Mouse (Mus musculus): ENCODE measurements around the gene Trafd1. TPM values are rescaled to one million over a fixed set of nuclear protein-coding genes. Genes with fewer than 3 reads are reported as not detected.

The Trafd1 gene
- polyA plus RNA-seq, 1 experiment: 34.2 TPM

DNA sequence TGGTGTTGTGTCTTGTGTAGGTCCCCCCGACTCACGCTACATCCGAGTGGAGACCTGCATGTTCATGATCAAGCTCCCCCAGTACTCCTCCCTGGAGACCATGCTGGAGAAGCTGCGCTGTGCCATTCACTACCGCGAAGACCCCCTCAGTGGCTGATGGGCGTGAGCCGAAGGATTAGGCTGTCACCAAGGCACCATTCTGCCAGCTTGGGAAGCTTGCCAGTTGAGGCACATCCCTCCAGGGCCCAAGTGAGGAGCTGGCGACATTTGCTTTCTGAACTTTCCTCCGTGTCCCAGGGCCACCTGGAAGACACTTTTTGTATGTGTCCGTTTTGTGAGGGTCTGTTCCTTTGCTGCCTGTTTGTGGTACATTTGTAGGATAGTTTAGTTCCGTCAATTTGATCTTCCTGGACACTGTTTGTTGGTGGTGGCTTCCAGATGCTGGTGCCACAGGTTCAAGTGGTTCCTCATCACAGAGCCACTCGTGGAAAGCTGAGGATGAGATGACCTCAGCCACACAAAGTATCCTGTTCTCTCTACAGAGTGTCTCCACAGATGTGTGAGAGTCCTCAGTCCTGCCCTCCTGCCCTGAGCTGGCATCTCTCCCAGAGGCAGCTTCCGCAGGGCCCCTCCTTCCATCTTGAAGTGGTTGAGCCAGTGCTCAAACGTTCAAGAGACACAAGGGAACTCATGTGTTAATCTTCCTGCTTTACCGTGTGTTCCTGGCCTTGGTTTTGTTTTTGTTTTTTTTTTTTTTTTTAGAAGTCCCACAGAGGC, 18.8 kb downstream of the Trafd1 start:
- TF ChIP-seq FLI1 (IDR thresholded peaks at IDR 0.05; ENCODE audit: low read length) (no peak), GATA1 (IDR thresholded peaks at IDR 0.05; ENCODE audit: borderline replicate concordance, low read length) (no peak)
- H3K9me3 ChIP-seq: no peaks in the 10 kb centered on the region
- no peaks in the 10 kb centered on the region for H3K27me3 ChIP-seq (replicated peaks)
- H3K4me1 ChIP-seq: peaks cover 8% of the 10 kb centered on the region; the same call in 1 of the 2 replicates
- H3K4me3 ChIP-seq (replicated peaks): no peak overlapping the region
- peaks cover 97% of the 10 kb centered on the region for H3K36me3 ChIP-seq (replicated peaks; ENCODE audit: low read length)

DNA sequence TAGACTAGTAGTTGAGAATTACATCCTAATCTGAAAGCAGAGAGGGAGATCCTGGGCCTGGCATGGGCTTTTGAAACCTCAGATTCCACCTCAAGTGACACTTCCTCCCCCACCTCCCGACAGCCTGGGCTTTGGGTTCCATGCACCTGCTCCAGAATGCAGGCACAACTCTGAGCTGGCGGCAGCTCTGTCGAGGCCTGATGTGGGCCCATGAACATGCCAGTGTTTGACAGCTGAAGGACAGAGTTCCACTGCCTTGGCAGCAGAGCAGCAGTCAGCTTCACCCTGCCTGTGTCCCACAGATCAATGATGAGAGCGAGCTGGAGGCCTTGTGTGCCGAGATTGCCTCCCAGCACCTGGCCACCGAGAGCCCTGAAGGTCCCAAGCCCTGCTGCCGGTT, 22.0 kb downstream of the Trafd1 start:
- no peaks in the 10 kb centered on the region for H3K27me3 ChIP-seq (replicated peaks)
- peaks cover 100% of the 10 kb centered on the region for H3K36me3 ChIP-seq (replicated peaks; ENCODE audit: low read length)
- no peak for TF ChIP-seq GATA1 (IDR thresholded peaks at IDR 0.05; ENCODE audit: borderline replicate concordance, low read length)
- no peak for TF ChIP-seq FLI1 (IDR thresholded peaks at IDR 0.05; ENCODE audit: low read length)
- H3K9me3 ChIP-seq: no peaks in the 10 kb centered on the region
- peaks cover 5% of the 10 kb centered on the region; the same call in 1 of the 2 replicates for H3K4me1 ChIP-seq
- no peak overlapping the region for H3K4me3 ChIP-seq (replicated peaks)

DNA sequence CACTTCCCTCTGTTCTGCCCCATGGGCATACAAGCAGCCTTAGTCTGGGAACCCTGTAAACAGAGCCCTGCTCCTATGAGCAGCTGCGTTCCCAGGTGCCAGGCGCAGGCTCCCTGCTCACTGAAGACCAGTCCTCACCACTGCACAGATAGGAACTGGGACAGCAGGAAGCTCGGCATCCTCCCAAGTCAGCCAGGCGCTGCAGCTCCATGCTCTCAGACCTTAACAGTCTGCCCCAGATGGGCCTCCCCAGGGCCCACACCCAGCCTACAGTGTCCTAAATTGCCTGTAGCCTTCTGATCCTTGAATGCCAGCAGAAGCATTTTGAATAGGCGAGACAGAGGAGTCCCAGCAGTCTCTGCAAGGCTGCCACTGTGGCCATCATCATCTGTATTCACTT, 23.7 kb downstream of the Trafd1 start:
- Histone ChIP-seq H3K4me3 (replicated peaks) (no peak overlapping the region), H3K27me3 (replicated peaks) (no peaks in the 10 kb centered on the region), H3K9me3 (no peaks in the 10 kb centered on the region), H3K36me3 (replicated peaks; ENCODE audit: low read length) (peaks cover 100% of the 10 kb centered on the region), H3K4me1 (peaks cover 5% of the 10 kb centered on the region; the same call in 1 of the 2 replicates)
- TF ChIP-seq FLI1 (IDR thresholded peaks at IDR 0.05; ENCODE audit: low read length) (no peak), GATA1 (IDR thresholded peaks at IDR 0.05; ENCODE audit: borderline replicate concordance, low read length) (no peak)

DNA sequence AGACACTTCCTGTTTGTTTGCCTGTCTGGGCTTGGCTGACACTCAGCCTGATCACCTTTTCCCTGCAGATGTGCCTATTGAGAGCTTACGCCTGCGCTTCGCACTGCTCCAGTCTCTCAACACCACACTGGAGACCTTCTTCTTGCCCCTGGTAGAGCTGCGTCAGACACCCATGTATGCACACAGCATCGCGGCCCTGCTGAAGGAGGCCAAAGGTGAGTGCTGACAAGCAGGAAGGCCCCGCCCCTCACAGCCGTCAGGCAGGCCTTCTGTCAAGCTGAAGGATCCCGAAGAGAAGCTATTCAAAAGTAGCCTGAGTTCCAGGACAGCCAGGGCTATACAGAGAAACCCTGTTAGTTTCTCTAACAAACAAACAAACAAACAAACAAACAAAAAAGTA, 26.2 kb downstream of the Trafd1 start:
- Histone ChIP-seq H3K9me3 (no peaks in the 10 kb centered on the region), H3K27me3 (replicated peaks) (no peaks in the 10 kb centered on the region), H3K36me3 (replicated peaks; ENCODE audit: low read length) (peaks cover 100% of the 10 kb centered on the region), H3K4me3 (replicated peaks) (no peak overlapping the region), H3K4me1 (no peaks in the 10 kb centered on the region; the same call in 1 of the 2 replicates)
- no peak for TF ChIP-seq GATA1 (IDR thresholded peaks at IDR 0.05; ENCODE audit: borderline replicate concordance, low read length)
- TF ChIP-seq FLI1 (IDR thresholded peaks at IDR 0.05; ENCODE audit: low read length): no peak

DNA sequence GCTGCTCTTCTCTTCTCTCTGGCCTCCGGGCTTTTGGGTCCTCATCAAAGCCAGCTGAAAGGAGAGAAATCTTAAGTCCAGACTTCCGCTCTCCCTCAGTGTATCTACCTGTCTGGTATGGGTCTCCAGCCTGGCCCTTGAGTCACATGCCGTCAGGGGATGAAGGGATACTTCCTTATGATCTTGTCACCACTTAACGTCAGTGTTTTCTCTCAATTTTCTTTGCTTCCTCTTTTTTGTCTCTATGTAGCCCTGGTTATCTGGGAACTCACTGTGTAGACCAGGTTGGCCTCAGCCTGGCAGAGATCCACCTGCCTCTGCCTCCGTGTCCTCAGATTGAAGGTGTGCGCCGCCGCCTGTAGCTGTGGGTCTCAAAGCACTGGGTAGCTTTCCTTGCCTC, 41.4 kb downstream of the Trafd1 start:
- peaks cover 98% of the 10 kb centered on the region for H3K36me3 ChIP-seq (replicated peaks; ENCODE audit: low read length)
- no peak for TF ChIP-seq FLI1 (IDR thresholded peaks at IDR 0.05; ENCODE audit: low read length)
- no peak for TF ChIP-seq GATA1 (IDR thresholded peaks at IDR 0.05; ENCODE audit: borderline replicate concordance, low read length)
- no peaks in the 10 kb centered on the region for H3K9me3 ChIP-seq
- peaks cover 44% of the 10 kb centered on the region for H3K4me1 ChIP-seq
- no peak overlapping the region for H3K4me3 ChIP-seq (replicated peaks)
- no peaks in the 10 kb centered on the region for H3K27me3 ChIP-seq (replicated peaks)

DNA sequence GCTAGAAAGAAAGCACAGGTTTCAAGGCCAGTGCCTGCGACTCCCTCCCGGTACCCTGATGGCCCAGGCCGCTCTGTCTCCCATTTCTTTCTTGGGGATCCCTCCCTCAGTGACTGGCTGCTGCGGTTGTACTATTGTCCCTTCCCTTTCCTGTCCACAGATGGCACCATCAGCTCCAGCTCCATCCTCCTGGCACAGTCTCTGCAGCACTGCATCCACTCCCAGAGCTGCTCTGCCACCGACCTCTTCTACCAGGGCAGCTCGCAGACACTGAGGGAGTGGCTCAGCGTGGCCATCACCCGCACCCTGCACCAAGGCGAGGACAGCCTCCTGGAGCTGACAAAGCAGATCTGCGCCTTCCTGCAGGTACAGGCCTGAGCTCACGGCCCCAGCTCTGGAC, 42.9 kb downstream of the Trafd1 start:
- Histone ChIP-seq H3K4me1 (peaks cover 51% of the 10 kb centered on the region), H3K36me3 (replicated peaks; ENCODE audit: low read length) (peaks cover 96% of the 10 kb centered on the region), H3K9me3 (no peaks in the 10 kb centered on the region), H3K27me3 (replicated peaks) (no peaks in the 10 kb centered on the region), H3K4me3 (replicated peaks) (peak overlapping the region; percentile 40)
- TF ChIP-seq FLI1 (IDR thresholded peaks at IDR 0.05; ENCODE audit: low read length): no peak
- TF ChIP-seq GATA1 (IDR thresholded peaks at IDR 0.05; ENCODE audit: borderline replicate concordance, low read length): no peak

DNA sequence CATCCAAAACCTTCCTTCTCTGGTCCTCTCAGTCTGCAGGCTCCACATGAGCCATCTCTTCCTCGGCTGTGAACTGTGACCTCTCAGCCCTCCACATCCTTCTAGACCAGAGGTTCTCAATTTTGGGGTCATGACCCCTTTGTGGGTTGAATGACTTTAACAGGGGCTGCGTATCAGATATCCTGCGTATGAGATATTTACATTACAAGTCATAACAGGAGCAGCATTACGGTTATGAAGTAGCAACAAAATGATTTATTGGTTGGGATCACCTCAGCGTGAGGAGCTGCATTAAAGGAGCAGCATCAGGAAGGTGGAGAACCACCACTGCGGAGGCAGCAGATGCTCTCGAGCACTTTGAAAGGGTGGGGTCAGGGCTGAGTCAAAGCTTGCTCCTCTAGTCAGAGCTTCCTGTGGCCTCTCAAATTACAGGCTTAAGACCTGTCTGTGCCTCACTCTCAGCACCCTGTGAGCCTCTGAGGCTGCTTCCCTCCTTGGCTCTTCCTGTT, 44.4 kb downstream of the Trafd1 start:
- Histone ChIP-seq H3K36me3 (replicated peaks; ENCODE audit: low read length) (peaks cover 98% of the 10 kb centered on the region), H3K9me3 (no peaks in the 10 kb centered on the region), H3K27me3 (replicated peaks) (no peaks in the 10 kb centered on the region), H3K4me3 (replicated peaks) (no peak overlapping the region), H3K4me1 (peaks cover 51% of the 10 kb centered on the region)
- TF ChIP-seq FLI1 (IDR thresholded peaks at IDR 0.05; ENCODE audit: low read length) (no peak), GATA1 (IDR thresholded peaks at IDR 0.05; ENCODE audit: borderline replicate concordance, low read length) (no peak)

DNA sequence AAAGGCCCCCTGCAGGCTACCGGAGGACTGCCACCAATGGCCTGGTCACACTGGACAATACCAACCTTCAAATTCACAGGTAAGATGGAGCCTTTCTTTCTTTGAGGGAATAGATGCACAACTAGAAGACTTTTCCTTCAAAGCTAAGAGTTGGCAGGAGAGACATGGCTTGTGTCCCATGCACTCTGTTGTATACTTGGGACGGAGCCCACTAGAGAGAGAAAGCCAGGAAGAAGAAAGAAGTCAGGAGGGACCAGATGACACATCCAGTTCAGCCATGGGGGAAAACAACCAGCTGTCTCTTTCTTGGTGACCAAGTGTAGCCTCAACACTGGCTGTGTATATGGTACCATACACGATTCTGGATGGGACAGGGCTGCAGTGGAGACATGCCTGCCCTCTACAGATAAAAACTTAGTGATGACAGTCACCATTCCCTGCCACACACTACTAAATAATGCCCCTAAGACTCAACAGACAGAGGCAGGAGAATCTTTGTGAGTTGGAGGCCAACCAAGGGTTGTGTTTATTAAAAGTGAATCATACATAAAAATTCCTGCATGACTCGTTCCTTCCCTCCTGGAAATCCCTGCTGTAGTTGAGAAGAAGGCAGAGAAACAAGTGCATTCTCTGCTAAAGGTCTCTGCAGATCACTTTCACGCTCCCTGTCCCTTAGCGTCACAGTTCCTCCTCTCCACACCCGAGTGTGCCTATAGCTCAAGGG, 45.8 kb downstream of the Trafd1 start:
- H3K27me3 ChIP-seq (replicated peaks): no peaks in the 10 kb centered on the region
- no peaks in the 10 kb centered on the region for H3K9me3 ChIP-seq
- H3K4me1 ChIP-seq: peaks cover 59% of the 10 kb centered on the region
- no peak overlapping the region for H3K4me3 ChIP-seq (replicated peaks)
- peaks cover 98% of the 10 kb centered on the region for H3K36me3 ChIP-seq (replicated peaks; ENCODE audit: low read length)
- TF ChIP-seq GATA1 (IDR thresholded peaks at IDR 0.05; ENCODE audit: borderline replicate concordance, low read length) (no peak), FLI1 (IDR thresholded peaks at IDR 0.05; ENCODE audit: low read length) (no peak)

DNA sequence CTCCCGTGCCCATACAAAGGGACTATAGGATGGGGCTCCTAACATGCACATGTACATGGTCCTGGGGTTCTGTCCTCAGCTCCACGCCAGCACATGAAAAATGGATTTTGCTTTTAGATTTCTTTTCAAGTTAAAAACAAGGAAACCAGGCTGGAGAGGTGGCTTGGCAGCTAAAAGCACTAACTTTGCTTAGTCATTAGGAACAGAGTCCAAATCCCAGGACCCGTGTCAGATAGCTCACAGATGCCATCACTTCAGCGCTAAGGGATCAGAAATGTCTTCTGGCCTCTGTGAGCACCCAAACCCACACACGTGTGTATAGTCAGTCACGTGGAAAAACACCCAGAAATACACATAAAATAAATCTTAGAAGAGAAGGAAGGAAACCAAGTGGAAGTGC, 48.7 kb downstream of the Trafd1 start:
- H3K9me3 ChIP-seq: no peaks in the 10 kb centered on the region
- H3K36me3 ChIP-seq (replicated peaks; ENCODE audit: low read length): peaks cover 97% of the 10 kb centered on the region

DNA sequence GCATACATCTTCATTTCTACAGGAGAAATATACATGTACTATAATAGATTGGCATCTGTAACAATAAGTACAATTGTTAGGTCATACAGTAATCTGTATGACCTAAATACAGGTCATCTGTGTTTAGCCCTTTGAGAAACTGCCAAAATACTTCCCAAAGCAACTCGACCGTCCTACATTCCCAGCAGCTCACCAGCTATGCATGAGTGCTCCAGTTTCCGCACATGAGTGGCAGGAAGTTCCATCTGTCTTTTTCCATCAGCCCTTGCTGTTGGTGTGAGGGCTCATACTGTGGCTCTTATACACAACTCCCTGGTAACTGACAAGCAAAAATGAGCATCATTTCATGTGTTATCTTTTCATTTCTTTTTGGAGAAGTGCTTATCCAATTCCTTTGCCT, 49.4 kb downstream of the Trafd1 start:
- H3K4me3 ChIP-seq (replicated peaks): no peak overlapping the region
- no peaks in the 10 kb centered on the region for H3K27me3 ChIP-seq (replicated peaks)
- peaks cover 97% of the 10 kb centered on the region for H3K36me3 ChIP-seq (replicated peaks; ENCODE audit: low read length)
- TF ChIP-seq FLI1 (IDR thresholded peaks at IDR 0.05; ENCODE audit: low read length) (no peak), GATA1 (IDR thresholded peaks at IDR 0.05; ENCODE audit: borderline replicate concordance, low read length) (no peak)
- H3K9me3 ChIP-seq: no peaks in the 10 kb centered on the region
- H3K4me1 ChIP-seq: peaks cover 53% of the 10 kb centered on the region

More for the DNA sequence above, 48.7 kb downstream of the Trafd1 start:
- Histone ChIP-seq H3K4me1 (peaks cover 59% of the 10 kb centered on the region), H3K27me3 (replicated peaks) (no peaks in the 10 kb centered on the region), H3K4me3 (replicated peaks) (no peak overlapping the region)
- no peak for TF ChIP-seq FLI1 (IDR thresholded peaks at IDR 0.05; ENCODE audit: low read length)
- TF ChIP-seq GATA1 (IDR thresholded peaks at IDR 0.05; ENCODE audit: borderline replicate concordance, low read length): no peak
